Mouse (Mus musculus) thymus, postnatal 36 days (tissue): Measurements from ENCODE around the gene Calm3.

Experiments used
- DNase-seq, 2 experiments: peaks; one replicate each; pipeline ENCODE4 v3.0.0; 2022; ENCODE audit warnings: mixed read lengths in 2 of 2

Gene Calm3

GRCm38 (mm10) chr7:16914453-16915343, 9.2 kb downstream of the Calm3 start:
- no peak for DNase-seq

GRCm38 (mm10) chr7:16913806-16914452, 10.0 kb downstream of the Calm3 start:
- peak; percentile 64 to 69 for DNase-seq

GRCm38 (mm10) chr7:16912360-16912759, 11.6 kb downstream of the Calm3 start:
- DNase-seq: no peak

GRCm38 (mm10) chr7:16911904-16912303, 12.0 kb downstream of the Calm3 start:
- DNase-seq: no peak

GRCm38 (mm10) chr7:16909909-16910308, 14.0 kb downstream of the Calm3 start:
- DNase-seq: no peak

GRCm38 (mm10) chr7:16908859-16909258, 15.1 kb downstream of the Calm3 start:
- DNase-seq: no peak

- DNase-seq: no peak
Measured at GRCm38 (mm10) chr7:16908367-16908766, 15.5 kb downstream of the Calm3 start.

- DNase-seq: no peak
Measured at GRCm38 (mm10) chr7:16907842-16908241, 16.1 kb downstream of the Calm3 start.

GRCm38 (mm10) chr7:16906889-16907559, 16.9 kb downstream of the Calm3 start:
- DNase-seq: no peak

- peak; percentile 54 to 68 for DNase-seq
Measured at GRCm38 (mm10) chr7:16906281-16906680, 17.6 kb downstream of the Calm3 start, which contains the start of gene Ptgir. TSS of gene Ptgir (plus strand) at chr7:16906490.

- DNase-seq: no peak
Measured at GRCm38 (mm10) chr7:16905491-16906021, 18.4 kb downstream of the Calm3 start.

- no peak for DNase-seq
Measured at GRCm38 (mm10) chr7:16904120-16904675, 19.7 kb downstream of the Calm3 start.

GRCm38 (mm10) chr7:16903439-16903955, 20.4 kb downstream of the Calm3 start:
- DNase-seq: no peak

GRCm38 (mm10) chr7:16900526-16900925, 23.4 kb downstream of the Calm3 start:
- no peak for DNase-seq

GRCm38 (mm10) chr7:16895511-16895910, 28.4 kb downstream of the Calm3 start:
- DNase-seq: no peak

GRCm38 (mm10) chr7:16895000-16895399, 28.9 kb downstream of the Calm3 start:
- DNase-seq: peak; percentile 70

- no peak for DNase-seq
Measured at GRCm38 (mm10) chr7:16894279-16894678, 29.6 kb downstream of the Calm3 start.

GRCm38 (mm10) chr7:16893612-16894011, 30.3 kb downstream of the Calm3 start:
- DNase-seq: no peak

GRCm38 (mm10) chr7:16892352-16892730, 31.6 kb downstream of the Calm3 start:
- DNase-seq: no peak

- DNase-seq: peak; percentile 78 to 79
Measured at GRCm38 (mm10) chr7:16891641-16892351, 32.1 kb downstream of the Calm3 start, which contains the start of gene Gng8. TSS of gene Gng8 (plus strand) at chr7:16891786.

GRCm38 (mm10) chr7:16890944-16891343, 33.0 kb downstream of the Calm3 start:
- DNase-seq: peak in 1 of 2 experiments; percentile 29

- DNase-seq: no peak
Measured at GRCm38 (mm10) chr7:16890536-16890935, 33.4 kb downstream of the Calm3 start.
